Mouse (Mus musculus) gastrocnemius, adult 18-20 months (tissue): Measurements from ENCODE around the gene Isg20l2. TPM values are rescaled to one million over a fixed set of nuclear protein-coding genes. Genes with fewer than 3 reads are reported as not detected.
"Not testable (repeated sequence)": the region's sequence is repeated elsewhere in the genome, so short reads cannot be mapped to it uniquely, and the experiment has no call there.

Experiments used
- DNase-seq: peaks from one replicate; pipeline ENCODE4 v3.0.0; 2021; ENCODE audit warnings: low spot score
- long read RNA-seq, 2 experiments: library from polyadenylated mRNA; stranded (forward); transcript quantifications; one replicate each; pipeline ENCODE4 v2.0.0; 2021
- total RNA-seq, 2 experiments: library from RNA; stranded (reverse); gene quantifications; 2 replicates each; pipeline ENCODE4 v1.2.3; 2021

Isg20l2 gene
- total RNA-seq, result 1 to 10 TPM; 6.3 to 8.1 TPM
- long read RNA-seq, experiment 1, partial matches to known transcripts, result 0 of 2 reads
- long read RNA-seq, experiment 1, other reads (novel, unspliced or antisense), result 0 of 2 reads
- long read RNA-seq, experiment 2, partial matches to known transcripts, result 0 of 5 reads
- long read RNA-seq, experiment 2, other reads (novel, unspliced or antisense), result 1 of 5 reads

- peak; percentile 97 for DNase-seq
These were observed at the start of gene Isg20l2, which contains the start of gene Rrnad1 for GRCm38 (mm10) chr3:87930078-87930795. Isg20l2 (plus strand) TSS chr3:87930314. Rrnad1 (minus strand) TSS chr3:87930717.

- DNase-seq, result no peak
These were observed 45.8 kb upstream of the Isg20l2 start for GRCm38 (mm10) chr3:87884291-87884690.

GRCm38 (mm10) chr3:87884708-87885251, 45.3 kb upstream of the Isg20l2 start:
- no peak for DNase-seq

DNA sequence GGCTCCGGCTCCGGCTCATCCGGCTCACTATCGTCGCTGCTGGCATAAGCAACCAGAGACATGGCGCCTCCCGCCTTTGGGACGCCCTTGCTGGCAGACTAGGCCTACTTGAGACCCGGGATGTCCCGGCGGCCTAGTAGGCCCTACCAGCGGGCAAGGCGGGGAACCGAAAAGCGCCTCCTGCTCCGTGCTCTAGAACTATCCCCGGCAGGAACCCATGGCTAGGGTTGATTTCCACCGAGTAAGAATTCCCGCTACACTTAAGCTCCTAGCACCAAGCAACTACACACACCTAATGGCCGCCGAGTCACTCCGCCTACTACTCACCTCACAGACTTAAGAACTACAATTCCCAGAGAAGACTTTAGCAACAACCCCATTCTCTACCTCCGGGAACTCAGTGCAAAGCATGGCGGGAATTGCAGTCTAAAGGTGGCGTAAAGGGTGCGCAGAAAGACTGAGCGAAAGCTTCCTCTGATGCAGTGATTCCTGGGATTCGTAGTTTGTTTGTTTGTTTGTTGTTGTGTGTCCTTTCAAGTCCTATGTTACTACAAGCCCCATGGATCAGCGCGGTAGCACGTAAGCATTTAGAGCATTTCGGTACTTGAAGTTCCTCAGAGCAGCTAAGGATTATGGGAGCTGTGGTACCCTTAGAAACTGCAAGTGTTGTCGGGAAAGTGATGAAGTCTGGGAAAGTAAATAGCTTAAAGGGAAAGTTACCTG, 44.7 kb upstream of the Isg20l2 start, which contains the start of gene Prcc:
Gene Prcc, minus strand, starts transcription at position 328 of the 723 bp plus-strand sequence.
- peak; percentile 95 for DNase-seq

DNA sequence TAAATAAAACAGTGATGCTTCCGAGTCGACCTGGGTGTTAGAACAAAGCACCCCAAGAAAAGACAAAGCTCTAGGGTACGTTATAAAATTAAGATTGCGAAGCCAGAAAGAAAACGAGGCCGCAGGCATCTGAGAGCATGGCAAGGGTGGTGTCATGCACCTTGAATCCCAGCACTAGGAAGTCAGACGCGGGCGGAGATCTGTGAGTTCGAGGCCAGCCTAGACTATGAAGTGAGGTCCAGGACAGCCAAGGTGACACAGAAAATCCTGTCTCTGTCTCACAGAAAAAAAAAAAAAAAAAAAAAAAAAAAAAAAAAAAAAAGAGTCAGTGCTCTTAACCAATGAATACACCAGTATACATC, 44.1 kb upstream of the Isg20l2 start:
- no peak for DNase-seq

DNA sequence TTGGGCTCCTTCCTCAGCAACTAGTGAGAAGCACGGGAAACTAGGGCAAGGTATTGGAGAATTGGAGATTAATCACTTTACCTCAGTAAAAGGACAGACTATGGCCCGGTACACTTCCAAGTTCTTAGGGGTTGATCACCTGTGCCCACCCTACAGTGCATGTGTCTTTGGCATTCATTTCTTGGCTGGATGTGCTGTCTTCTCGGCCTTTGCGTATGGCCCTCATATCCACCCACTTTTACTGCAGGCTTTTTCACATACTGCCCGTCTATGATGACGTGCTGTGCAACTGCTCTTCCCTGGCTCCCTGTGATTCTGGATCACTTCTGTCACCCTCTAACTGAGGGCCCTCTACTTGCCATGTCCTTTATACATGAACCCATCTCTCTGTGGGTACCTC, 43.7 kb upstream of the Isg20l2 start:
- DNase-seq, result no peak

- not testable (repeated sequence) for DNase-seq
These were observed 42.7 kb upstream of the Isg20l2 start for GRCm38 (mm10) chr3:87887400-87887799.

GRCm38 (mm10) chr3:87891481-87891880, 38.6 kb upstream of the Isg20l2 start:
- no peak for DNase-seq

- DNase-seq, result no peak
These were observed 36.7 kb upstream of the Isg20l2 start for GRCm38 (mm10) chr3:87893367-87893905.

- no peak for DNase-seq
These were observed 30.8 kb upstream of the Isg20l2 start for GRCm38 (mm10) chr3:87899266-87899665.

DNA sequence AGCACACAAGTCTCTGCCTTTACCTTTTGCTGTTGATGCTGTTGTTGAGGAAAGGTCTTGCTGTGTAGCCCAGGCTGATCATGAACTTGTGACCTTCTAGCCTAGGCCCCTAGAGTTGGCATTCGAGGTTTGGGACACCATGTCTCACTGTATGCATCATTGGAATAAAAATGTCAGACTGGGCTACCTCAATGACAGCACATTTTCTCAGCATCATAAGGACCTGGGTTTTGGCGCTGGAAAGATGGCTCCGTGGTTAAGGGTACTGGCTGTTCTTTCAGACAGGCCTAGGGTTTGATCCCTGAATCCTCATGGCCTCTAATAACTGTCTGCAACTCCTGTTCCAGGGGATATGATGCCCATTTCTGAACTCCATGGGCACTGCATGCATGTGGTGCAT, 30.3 kb upstream of the Isg20l2 start:
- DNase-seq, result no peak

- no peak for DNase-seq
These were observed 29.0 kb upstream of the Isg20l2 start for GRCm38 (mm10) chr3:87901036-87901624.

GRCm38 (mm10) chr3:87901959-87902358, 28.2 kb upstream of the Isg20l2 start:
- DNase-seq, result not testable (repeated sequence)

DNA sequence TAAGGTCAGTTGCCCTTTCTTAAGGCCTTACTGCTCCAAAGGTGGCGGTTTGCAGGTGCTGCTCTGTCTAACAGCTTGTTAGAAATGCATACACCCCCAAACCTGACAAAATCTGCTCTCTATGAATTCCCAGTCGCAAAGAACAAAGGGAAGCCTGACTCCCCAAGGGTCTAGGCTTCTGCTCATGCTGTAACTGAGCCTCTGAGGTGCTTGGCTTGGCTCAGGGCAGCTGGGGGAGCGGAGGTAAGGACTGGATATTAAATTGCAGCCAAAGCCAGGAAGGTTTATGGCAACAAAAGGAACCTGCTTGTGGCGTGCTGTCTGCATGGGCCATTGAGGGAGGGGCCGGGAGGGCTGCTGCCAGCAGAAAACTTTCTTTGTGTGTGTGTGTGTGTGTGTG, 26.3 kb upstream of the Isg20l2 start:
- no peak for DNase-seq

DNA sequence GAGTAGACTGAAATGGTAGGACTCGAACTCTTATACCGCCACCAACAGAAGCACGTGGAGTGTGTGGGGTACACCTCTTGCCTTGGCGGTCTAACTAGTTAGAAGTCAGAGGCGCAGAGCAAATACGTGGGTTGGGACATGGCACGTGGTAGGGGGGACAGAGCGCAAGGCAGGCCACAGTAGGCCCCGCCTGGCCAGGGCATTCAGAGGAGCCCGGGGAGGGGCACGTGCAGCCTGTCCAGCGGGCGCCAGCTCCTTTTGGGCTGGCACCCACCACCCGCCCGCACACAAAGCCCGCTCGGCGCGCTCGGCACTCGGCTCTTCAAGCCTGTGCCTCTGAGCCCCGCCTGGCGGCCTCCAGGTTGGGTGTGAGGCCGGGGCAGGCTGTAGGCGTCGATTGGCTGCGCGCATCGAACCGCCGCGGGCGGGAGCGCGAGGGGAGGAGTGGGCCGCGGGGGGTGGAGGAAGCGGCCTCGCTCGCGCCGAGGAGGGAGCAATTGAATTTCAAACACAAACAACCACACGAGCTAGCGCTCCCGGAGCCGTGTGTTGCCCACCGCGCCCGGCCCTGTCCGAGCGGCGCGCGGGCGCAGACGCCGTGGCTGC, 24.1 kb upstream of the Isg20l2 start, which contains the start of gene Hdgf:
Gene Hdgf, plus strand, starts transcription at position 442 of the 606 bp plus-strand sequence.
- DNase-seq, result peak; percentile 93

- peak; percentile 72 for DNase-seq
These were observed 23.5 kb upstream of the Isg20l2 start for GRCm38 (mm10) chr3:87906601-87906980.

GRCm38 (mm10) chr3:87906981-87907857, 22.9 kb upstream of the Isg20l2 start:
- peak; percentile 37 for DNase-seq

GRCm38 (mm10) chr3:87907906-87908305, 22.2 kb upstream of the Isg20l2 start:
- DNase-seq, result no peak

- no peak for DNase-seq
These were observed 20.7 kb upstream of the Isg20l2 start for GRCm38 (mm10) chr3:87909381-87909780.

DNA sequence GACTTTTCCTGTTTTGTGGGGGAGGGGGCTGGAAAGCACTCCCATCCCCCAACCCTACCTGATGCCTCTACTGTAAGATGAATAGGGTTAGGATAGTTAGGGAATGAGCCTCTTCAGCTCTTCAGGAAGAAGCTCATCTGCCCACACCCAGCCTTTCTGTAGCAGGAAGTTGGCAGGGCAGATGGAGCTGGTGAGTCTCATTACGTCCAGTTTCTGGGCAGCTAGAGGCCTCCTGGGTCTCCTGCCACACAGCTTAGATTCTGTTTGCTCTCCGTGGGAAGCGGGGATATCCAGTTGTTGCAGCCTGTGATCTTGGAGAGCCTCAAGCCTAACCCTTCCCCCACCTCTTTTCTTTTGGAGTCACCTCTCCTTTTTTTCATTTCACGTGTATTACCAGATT, 20.2 kb upstream of the Isg20l2 start:
- DNase-seq, result no peak
